Mouse (Mus musculus): ENCODE data around the gene Map6d1. TPM values are rescaled to one million over a fixed set of nuclear protein-coding genes. Genes with fewer than 3 reads are reported as not detected.

Map6d1 gene
- polyA plus RNA-seq (2015; fragmentation: Nextera tagmentation; extraction: Ambion mirVana), result 0.13 and 0.24 TPM in 2 replicates

DNA sequence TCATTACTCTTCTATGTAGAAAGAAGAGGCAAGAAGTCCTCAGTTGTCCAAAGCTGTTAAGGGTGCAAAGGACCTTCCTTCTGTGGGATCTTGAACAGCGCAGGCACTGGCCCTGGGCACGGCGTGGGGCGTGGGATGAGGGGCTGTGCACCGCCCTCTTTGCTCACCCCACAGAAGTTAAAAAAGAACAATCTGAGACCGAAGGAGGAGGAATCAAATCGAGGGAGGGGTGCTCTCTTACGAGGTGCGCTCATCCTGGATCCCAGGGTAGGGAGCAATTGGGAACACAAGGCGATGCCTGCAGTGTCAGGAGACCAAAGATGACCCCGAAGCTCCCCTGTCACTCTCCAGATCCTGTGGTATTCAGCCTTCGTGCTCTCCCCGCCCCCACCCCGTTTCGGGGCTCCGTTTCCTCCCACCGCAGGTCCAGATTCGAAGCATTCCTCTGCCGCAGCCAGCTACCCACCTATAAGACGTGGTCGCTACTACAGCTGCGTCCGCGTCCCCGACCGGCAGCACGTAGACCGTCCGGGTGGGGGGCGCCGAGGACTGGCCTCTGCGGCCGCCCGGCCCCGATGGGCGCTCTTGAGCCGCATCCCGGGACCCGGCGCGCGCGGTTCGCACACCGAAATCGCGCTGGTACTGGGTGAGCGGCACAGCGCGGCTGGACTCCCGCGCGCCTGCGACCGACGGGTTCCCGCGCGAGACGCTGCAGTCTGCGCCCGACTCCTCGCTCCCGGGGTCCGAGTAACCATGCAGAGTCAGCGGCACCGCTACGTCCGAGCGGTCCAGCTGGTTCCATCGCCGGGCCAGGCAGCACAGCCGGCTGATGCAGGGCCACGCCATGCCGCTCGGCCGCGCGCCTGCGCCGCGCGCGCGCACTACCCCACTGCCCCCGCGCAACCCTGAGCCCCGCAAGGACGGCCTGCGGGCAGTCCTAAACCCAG lies at the start of gene Map6d1:
Gene Map6d1, minus strand, starts transcription at position 891 of the 947 bp plus-strand sequence.

Other genes starting within 250 kb of the Map6d1 start
- gene Klhl24, start 143.8 kb downstream of the Map6d1 start, polyA plus RNA-seq (2015; fragmentation: Nextera tagmentation; extraction: Ambion mirVana), result 48.8 and 66.1 TPM in 2 replicates
- gene Yeats2, start 100.3 kb downstream of the Map6d1 start, polyA plus RNA-seq (2015; fragmentation: Nextera tagmentation; extraction: Ambion mirVana), result 6.7 and 7.8 TPM in 2 replicates
- gene Parl, start 61.0 kb upstream of the Map6d1 start, polyA plus RNA-seq (2015; fragmentation: Nextera tagmentation; extraction: Ambion mirVana), result 68.9 and 79.8 TPM in 2 replicates
- gene Cyp2ab1, start 84.0 kb upstream of the Map6d1 start, polyA plus RNA-seq (2015; fragmentation: Nextera tagmentation; extraction: Ambion mirVana), result 0.12 and 0.38 TPM in 2 replicates
- gene Abcc5, start 185.0 kb upstream of the Map6d1 start, polyA plus RNA-seq (2015; fragmentation: Nextera tagmentation; extraction: Ambion mirVana), result 28.1 and 28.5 TPM in 2 replicates